In genomic region chr9:56694079-56694478, GRCm38 (mm10) we compare ENCODE assay signal across 23 mouse cellular contexts.
A peak's percentile ranks its signal among the peaks of the same experiment; 100 is the strongest.
DNase-seq lines count a peak whose midpoint lies in the region; ATAC-seq lines count a peak whose summit lies in the region.
"Had no signal": no experiment of that assay in that cellular context is flagged by ENCODE, and none has a peak within 500 bp of the region (broad histone marks: within the 10 kb centered on the region; RNA-seq: fewer than 3 reads in every experiment).

No protein-coding gene starts in this region.

- peak; percentile 73 for ATAC-seq in frontal cortex, adult (ENCODE audit: low TSS enrichment)
- ATAC-seq: activated CD4-positive, CD25-positive, alpha-beta regulatory T cell, adult 4 months; CD4-positive, CD25-positive, alpha-beta regulatory T cell, adult 4 months; forebrain, embryonic 13.5 days; forebrain, embryonic 15.5 days; Patski had no signal

- DNase-seq in frontal cortex, postnatal 25 days (ENCODE audit: low spot score in 2 of 2), result no peak
- peak; percentile 35 to 55 for DNase-seq in left cerebral cortex, adult 18-20 months (ENCODE audit: low spot score in 2 of 2)
- no peak for DNase-seq in left cerebral cortex, postnatal 4 days
- DNase-seq in right cerebral cortex, adult 18-20 months, result peak; percentile 66
- DNase-seq in right cerebral cortex, postnatal 4 days, result no peak
- DNase-seq in telencephalon, adult 2 months (ENCODE audit: low read depth, low spot score), result peak; percentile 72
- no peak for DNase-seq in lung, postnatal 36 days
- DNase-seq: adrenal gland, adult 8-10 months; adrenal gland, postnatal 14 days; adrenal gland, postnatal 36 days; B cell, adult 2 months; cerebellum, adult 11 months; cerebellum, adult 18-20 months; cerebellum, adult 8-10 months; cerebellum, adult 9-11 months; cerebellum, postnatal 14 days; cerebellum, postnatal 36 days had no signal

- intact Hi-C loops in left cerebral cortex, postnatal 4 days (cut with DNase I), result no loop called here

Comparison
In these comparisons a context has a peak if more than half of its experiments do, and no peak if none do; other contexts are left out.
1. DNase-seq: peak in left cerebral cortex, adult 18-20 months (2 of 2), right cerebral cortex, adult 18-20 months (single experiment) and telencephalon, adult 2 months (single experiment); none in frontal cortex, postnatal 25 days (0 of 2), left cerebral cortex, postnatal 4 days (single experiment), right cerebral cortex, postnatal 4 days (single experiment) and lung, postnatal 36 days (single experiment).